Comparison of ENCODE assay signal across 8 mouse cellular contexts in genomic region chr9:71216036-71216995, GRCm38 (mm10). TPM values are rescaled to one million over a fixed set of nuclear protein-coding genes. Genes with fewer than 3 reads are reported as not detected.
DNase-seq lines count a peak whose midpoint lies in the region; ATAC-seq lines count a peak whose summit lies in the region.

No protein-coding gene starts in this region.

- DNase-seq in CD4-positive, CD25-positive, alpha-beta regulatory T cell, adult 2 months (ENCODE audit: low read depth, low spot score) = peak; percentile 17
- DNase-seq in adrenal gland, adult 18-20 months (ENCODE audit: low spot score in 2 of 2) = peak; percentile 28 to 42
- DNase-seq in forebrain, embryonic 14.5 days (ENCODE audit: low spot score) = peak; percentile 46
- peak; percentile 72 for DNase-seq in limb, embryonic 11.5 days (ENCODE audit: low spot score)
- peak; percentile 1 for DNase-seq in thymus, postnatal 25 days

- WGBS in forebrain, embryonic 14.5 days = under 1% methylated on average over 57 of the region's 57 CpGs
- WGBS in limb, embryonic 11.5 days = under 1% methylated on average over 57 of the region's 57 CpGs
- WGBS in midbrain, embryonic 16.5 days = under 1% methylated on average over 57 of the region's 57 CpGs

- H3K4me1 ChIP-seq in forebrain, embryonic 14.5 days (ENCODE audit: control insufficient read depth, insufficient read depth, low read length) = no peaks in the 10 kb centered on the region
- H3K4me1 ChIP-seq in limb, embryonic 11.5 days (ENCODE audit: control insufficient read depth, insufficient read depth, low read length) = no peaks in the 10 kb centered on the region; the same call in 1 of the 2 replicates
- H3K4me1 ChIP-seq in midbrain, embryonic 16.5 days (ENCODE audit: control insufficient read depth, insufficient read depth, low read length) = peaks cover 3% of the 10 kb centered on the region

- no peaks in the 10 kb centered on the region for H3K9me3 ChIP-seq in forebrain, embryonic 14.5 days (replicated peaks; ENCODE audit: control insufficient read depth, low read length)
- H3K9me3 ChIP-seq in limb, embryonic 11.5 days (ENCODE audit: control insufficient read depth, low read length) = no peaks in the 10 kb centered on the region
- H3K9me3 ChIP-seq in midbrain, embryonic 16.5 days (replicated peaks; ENCODE audit: control insufficient read depth, low read length, poor library complexity, severe bottlenecking) = no peaks in the 10 kb centered on the region

- H3K4me2 ChIP-seq in forebrain, embryonic 14.5 days (ENCODE audit: low read length) = peak overlapping the region; percentile 53
- peak overlapping the region; percentile 59 for H3K4me2 ChIP-seq in limb, embryonic 11.5 days (ENCODE audit: low read depth, severe bottlenecking)
- H3K4me2 ChIP-seq in midbrain, embryonic 16.5 days (ENCODE audit: low read length) = peak overlapping the region; percentile 64

- no peak overlapping the region for H3K9ac ChIP-seq in forebrain, embryonic 14.5 days (ENCODE audit: low read length)
- peak overlapping the region; percentile 24; the same call in 1 of the 2 replicates for H3K9ac ChIP-seq in limb, embryonic 11.5 days (ENCODE audit: low read length)
- no peak overlapping the region for H3K9ac ChIP-seq in midbrain, embryonic 16.5 days (ENCODE audit: low read depth, low read length)

- H3K27me3 ChIP-seq in forebrain, embryonic 14.5 days (replicated peaks; ENCODE audit: control insufficient read depth, insufficient read depth, low read length) = peaks cover 74% of the 10 kb centered on the region
- peaks cover 44% of the 10 kb centered on the region for H3K27me3 ChIP-seq in limb, embryonic 11.5 days (ENCODE audit: control insufficient read depth, insufficient read depth, low read length)
- peaks cover 33% of the 10 kb centered on the region for H3K27me3 ChIP-seq in midbrain, embryonic 16.5 days (ENCODE audit: control insufficient read depth, insufficient read depth, low read depth, low read length)

- peak overlapping the region; percentile 33 for H3K4me3 ChIP-seq in forebrain, embryonic 14.5 days (ENCODE audit: low read depth, low read length)
- H3K4me3 ChIP-seq in limb, embryonic 11.5 days (ENCODE audit: low read depth, low read length) = peak overlapping the region; percentile 31
- H3K4me3 ChIP-seq in midbrain, embryonic 16.5 days (ENCODE audit: low read depth, low read length) = peak overlapping the region; percentile 39

- ATAC-seq in CD4-positive, CD25-positive, alpha-beta regulatory T cell, adult 4 months = no peak
- peak; percentile 55; the same call in 1 of the 2 replicates for ATAC-seq in forebrain, embryonic 14.5 days
- ATAC-seq in hematopoietic stem cell, adult 5-6 weeks (replicated peaks in 1 of 2; ENCODE audit: insufficient read depth in 1 of 2, low FRiP score in 2 of 2, low TSS enrichment in 1 of 2, low read depth in 1 of 2, poor library complexity in 2 of 2, severe bottlenecking in 2 of 2) = 0 out of 4 replicates have a peak, but pooled peaks have one; percentile 7 to 9
- ATAC-seq in limb, embryonic 11.5 days (ENCODE audit: insufficient number of reproducible peaks, low FRiP score, low TSS enrichment, low read depth) = 0 out of 2 replicates have a peak, but pooled peaks have one; percentile 39
- ATAC-seq in midbrain, embryonic 16.5 days = peak; percentile 36; the same call in 1 of the 2 replicates

- H3K36me3 ChIP-seq in forebrain, embryonic 14.5 days (ENCODE audit: control insufficient read depth, insufficient read depth, low read length) = no peaks in the 10 kb centered on the region
- no peaks in the 10 kb centered on the region for H3K36me3 ChIP-seq in limb, embryonic 11.5 days (ENCODE audit: control insufficient read depth, insufficient read depth, low read length)
- no peaks in the 10 kb centered on the region for H3K36me3 ChIP-seq in midbrain, embryonic 16.5 days (ENCODE audit: control insufficient read depth, insufficient read depth, low read length)

- H3K27ac ChIP-seq in forebrain, embryonic 14.5 days (ENCODE audit: low read depth, low read length) = no peak overlapping the region
- no peak overlapping the region for H3K27ac ChIP-seq in limb, embryonic 11.5 days (replicated peaks; ENCODE audit: low read depth, low read length)
- H3K27ac ChIP-seq in midbrain, embryonic 16.5 days (ENCODE audit: low read length) = no peak overlapping the region

RNA-seq across cellular contexts. Expression of gene Aldh1a2, which starts 0.7 kb away (rescaled TPM):
- polyA plus RNA-seq in CD4-positive, CD25-positive, alpha-beta regulatory T cell, adult 4 months (2017; shearing (Covaris generic)) = not detected
- 10 to 100 TPM; 57.6 to 77.7 TPM for total RNA-seq in adrenal gland, adult 18-20 months (2021)
- 12.4 and 19.5 TPM in 2 replicates for polyA plus RNA-seq in forebrain, embryonic 14.5 days (2014; fragmentation: Nextera tagmentation; extraction: Ambion mirVana)
- total RNA-seq in hematopoietic stem cell, adult 5-6 weeks (2017) = 1.2 TPM in 1 of 2 replicates, not detected in the other
- polyA plus RNA-seq in limb, embryonic 11.5 days (2014; fragmentation: Nextera tagmentation; extraction: Ambion mirVana) = 36.8 and 42.3 TPM in 2 replicates
- polyA plus RNA-seq in midbrain, embryonic 16.5 days (2015; fragmentation: Nextera tagmentation; extraction: Ambion mirVana) = 16.3 and 20.0 TPM in 2 replicates

RNA-seq across cellular contexts. Expression of gene Aqp9, which starts 47.8 kb away (rescaled TPM):
- under 1 TPM in 1 of 2 experiments, not detected in 1; 0.31 TPM for polyA plus RNA-seq in CD4-positive, CD25-positive, alpha-beta regulatory T cell, adult 4 months (2017; shearing (Covaris generic))
- under 1 TPM; 0.16 to 0.33 TPM for total RNA-seq in adrenal gland, adult 18-20 months (2021)
- polyA plus RNA-seq in forebrain, embryonic 14.5 days (2014; fragmentation: Nextera tagmentation; extraction: Ambion mirVana) = 0.20 and 0.37 TPM in 2 replicates
- total RNA-seq in hematopoietic stem cell, adult 5-6 weeks (2017) = 24.3 and 25.1 TPM in 2 replicates
- not detected in 2 replicates for polyA plus RNA-seq in limb, embryonic 11.5 days (2014; fragmentation: Nextera tagmentation; extraction: Ambion mirVana)
- 0.70 and 1.2 TPM in 2 replicates for polyA plus RNA-seq in midbrain, embryonic 16.5 days (2015; fragmentation: Nextera tagmentation; extraction: Ambion mirVana)

Comparison
In these comparisons a context has a peak if more than half of its experiments do, and no peak if none do; other contexts are left out.
1. DNase-seq: peak in every context shown above with its lines; median percentile 72 in limb, embryonic 11.5 days; 46 in forebrain, embryonic 14.5 days; 35 in adrenal gland, adult 18-20 months; 17 in CD4-positive, CD25-positive, alpha-beta regulatory T cell, adult 2 months; 1 in thymus, postnatal 25 days.
2. RNA of gene Aldh1a2, which starts 0.7 kb away (polyA plus RNA-seq): 36.8 to 42.3 TPM in limb, embryonic 11.5 days, 16.3 to 20.0 TPM in midbrain, embryonic 16.5 days and 12.4 to 19.5 TPM in forebrain, embryonic 14.5 days; not detected in CD4-positive, CD25-positive, alpha-beta regulatory T cell, adult 4 months; every median in the first group is over 10 times any median in the second.
3. Peak in every context shown above with its lines, with median percentiles within 50 percentile points of each other: H3K4me2 ChIP-seq and H3K4me3 ChIP-seq.